Mouse (Mus musculus) myocyte (in vitro differentiated cells): Measurements from ENCODE around the gene Slc7a10. TPM values are rescaled to one million over a fixed set of nuclear protein-coding genes. Genes with fewer than 3 reads are reported as not detected.
A peak's percentile ranks its signal among the peaks of the same experiment; 100 is the strongest.

ENCODE experiments used
- H3K27me3 ChIP-seq: one replicate; pipeline ENCODE4 v1.6.1; 2011; ENCODE audit not compliant: control insufficient read depth, insufficient read depth, insufficient read length
- H3K36me3 ChIP-seq: one replicate; pipeline ENCODE4 v1.6.1; 2011; ENCODE audit not compliant: control insufficient read depth, insufficient read depth
- H3K4me2 ChIP-seq: one replicate; pipeline ENCODE4 v1.6.1; 2011; ENCODE audit warnings: low read depth, control low read depth
- H3K4me3 ChIP-seq: one replicate; pipeline ENCODE4 v1.5.1; 2011; ENCODE audit warnings: mild to moderate bottlenecking, control low read depth, moderate library complexity
- H3K79me2 ChIP-seq: one replicate; pipeline ENCODE4 v1.6.1; 2011; ENCODE audit not compliant: control insufficient read depth, insufficient read depth
- H3ac ChIP-seq: one replicate; pipeline ENCODE4 v1.6.1; 2011; ENCODE audit not compliant: control insufficient read depth, insufficient read length
- CEBPB ChIP-seq: IDR thresholded peaks from 2 replicates; pipeline ENCODE4 v1.6.1; 2011; ENCODE audit warnings: mild to moderate bottlenecking, moderate library complexity; ENCODE audit not compliant: poor library complexity, insufficient read depth, severe bottlenecking
- E2F4 ChIP-seq: IDR thresholded peaks from one replicate; pipeline ENCODE4 v1.6.1; 2011; ENCODE audit warnings: mild to moderate bottlenecking, control low read depth, moderate library complexity; ENCODE audit not compliant: insufficient read depth
- MAX ChIP-seq: IDR thresholded peaks from one replicate; pipeline ENCODE4 v1.6.1; 2011; ENCODE audit warnings: low read depth, mild to moderate bottlenecking, control low read depth
- MYOD1 ChIP-seq, 3 experiments: IDR thresholded peaks; one replicate each; pipeline ENCODE4 v1.6.1; 2011; ENCODE audit warnings: control low read depth in 2 of 3, low read depth in 2 of 3, mild to moderate bottlenecking in 2 of 3, moderate library complexity in 1 of 3; ENCODE audit not compliant: insufficient read length in 2 of 3, control insufficient read depth in 1 of 3
- MYOG ChIP-seq, 3 experiments: IDR thresholded peaks; one replicate each; pipeline ENCODE4 v1.6.1; 2011; ENCODE audit warnings: control low read depth in 2 of 3, low read depth in 2 of 3, mild to moderate bottlenecking in 2 of 3; ENCODE audit not compliant: insufficient read length in 2 of 3, control insufficient read depth in 1 of 3, insufficient read depth in 1 of 3
- POLR2A ChIP-seq: IDR thresholded peaks from one replicate; pipeline ENCODE4 v1.6.1; 2011; ENCODE audit warnings: low read depth, mild to moderate bottlenecking, control low read depth, moderate library complexity; ENCODE audit not compliant: insufficient read length
- POLR2AphosphoS2 ChIP-seq: IDR thresholded peaks from one replicate; pipeline ENCODE4 v1.6.1; 2011; ENCODE audit warnings: low read depth, control low read depth; ENCODE audit not compliant: insufficient read length
- REST ChIP-seq: IDR thresholded peaks from one replicate; pipeline ENCODE4 v1.6.1; 2011; ENCODE audit warnings: mild to moderate bottlenecking, control low read depth, moderate library complexity; ENCODE audit not compliant: insufficient read depth, insufficient read length
- SRF ChIP-seq: IDR thresholded peaks from one replicate; pipeline ENCODE4 v1.6.1; 2011; ENCODE audit warnings: low read depth; ENCODE audit not compliant: control insufficient read depth, insufficient read length
- TCF12 ChIP-seq: IDR thresholded peaks from one replicate; pipeline ENCODE4 v1.6.1; 2011; ENCODE audit warnings: mild to moderate bottlenecking, control low read depth; ENCODE audit not compliant: poor library complexity, insufficient read depth, severe bottlenecking
- TCF3 ChIP-seq: IDR thresholded peaks from one replicate; pipeline ENCODE4 v1.6.1; 2011; ENCODE audit warnings: low read depth, control low read depth; ENCODE audit not compliant: insufficient read length
- USF1 ChIP-seq: IDR thresholded peaks from one replicate; pipeline ENCODE4 v1.6.1; 2011; ENCODE audit warnings: low read depth, mild to moderate bottlenecking, control low read depth, moderate library complexity
- polyA plus RNA-seq: library from polyadenylated mRNA; unstranded; fragments of >200 nt; fragmentation: generic; extraction: Trizol; gene quantifications from one replicate; pipeline ENCODE4 v1.2.1, GENCODE M21; 2012; ENCODE audit warnings: missing spikeins

Gene Slc7a10
- polyA plus RNA-seq = not detected

DNA sequence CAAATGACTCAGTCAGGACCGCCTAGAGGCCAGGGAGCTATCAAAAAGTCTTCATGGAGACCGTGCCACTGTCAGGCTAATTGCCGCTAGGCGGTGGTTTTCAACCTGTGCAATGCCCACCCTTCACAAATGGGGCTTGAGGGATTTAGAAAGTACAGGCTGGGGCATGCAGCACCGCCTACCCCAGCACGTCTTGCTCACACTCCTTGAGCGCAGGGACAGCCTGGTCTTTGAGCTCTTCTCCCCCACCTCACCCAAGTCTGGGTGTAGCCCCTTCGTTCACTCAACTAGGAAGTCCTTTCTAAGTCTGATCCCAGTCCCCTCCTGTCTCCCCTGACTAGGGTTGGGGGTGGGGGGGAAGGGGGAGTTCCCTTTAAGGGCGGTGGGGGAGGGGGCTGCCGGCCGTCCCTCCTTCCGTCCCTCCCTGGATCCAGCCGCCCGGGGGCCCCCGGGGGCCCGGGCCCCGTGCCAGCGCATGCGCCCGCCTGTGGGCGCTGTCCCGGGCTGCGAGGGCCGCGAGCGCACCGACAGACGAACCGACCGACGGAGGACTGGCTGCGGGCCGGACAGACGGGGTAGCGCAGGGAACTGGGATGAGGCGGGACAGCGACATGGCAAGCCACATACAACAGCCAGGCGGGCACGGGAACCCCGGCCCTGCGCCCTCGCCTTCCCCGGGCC is at the start of gene Slc7a10:
TSS of gene Slc7a10 (plus strand) at position 497 of the 681 bp plus-strand sequence.
- Histone ChIP-seq H3K27me3 (peaks cover 57% of the 10 kb centered on the region), H3K4me2 (no peak within 1 kb of the TSS), H3ac (no peak within 1 kb of the TSS), H3K79me2 (no peaks in the 10 kb centered on the region), H3K36me3 (no peaks in the 10 kb centered on the region), H3K4me3 (no peak within 1 kb of the TSS)
- no peak for TF ChIP-seq CEBPB
- no peak for TF ChIP-seq POLR2A
- no peak for TF ChIP-seq MYOG (IDR thresholded peaks at IDR 0.05; ENCODE audit: control insufficient read depth in 1 of 3, insufficient read depth in 1 of 3, insufficient read length in 2 of 3, low read depth in 2 of 3)
- TF ChIP-seq SRF = no peak
- no peak for TF ChIP-seq REST
- TF ChIP-seq USF1 = no peak
- no peak for TF ChIP-seq TCF12

DNA sequence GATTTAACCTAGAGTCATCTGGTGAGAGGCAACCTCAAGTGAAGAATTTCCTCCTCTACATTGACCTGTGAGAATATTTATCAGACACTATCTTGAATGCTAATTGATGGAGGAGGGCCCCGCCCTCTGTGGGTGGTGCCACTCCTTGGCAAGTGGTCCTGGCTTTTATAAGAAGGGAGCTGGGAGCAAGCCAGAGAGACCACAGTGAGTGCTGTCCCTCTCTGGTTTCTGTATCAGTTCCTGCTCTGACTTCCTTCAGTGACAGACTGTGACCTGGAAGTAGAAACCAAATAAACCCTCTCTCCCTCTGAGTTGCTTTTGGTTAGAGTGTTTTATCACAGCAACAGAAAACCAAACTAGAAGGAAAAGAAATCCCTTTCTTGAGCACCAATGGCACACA is 48.7 kb upstream of the Slc7a10 start:
- Histone ChIP-seq H3K36me3 (no peaks in the 10 kb centered on the region), H3ac (no peak overlapping the region), H3K4me3 (no peak overlapping the region), H3K27me3 (no peaks in the 10 kb centered on the region), H3K79me2 (no peaks in the 10 kb centered on the region), H3K4me2 (no peak overlapping the region)
- TF ChIP-seq MAX (no peak), MYOG (IDR thresholded peaks at IDR 0.05; ENCODE audit: control insufficient read depth in 1 of 3, insufficient read depth in 1 of 3, insufficient read length in 2 of 3, low read depth in 2 of 3) (no peak), TCF12 (no peak), MYOD1 (IDR thresholded peaks at IDR 0.05; ENCODE audit: control insufficient read depth in 1 of 3, insufficient read length in 2 of 3, low read depth in 2 of 3) (no peak), E2F4 (no peak), CEBPB (no peak), SRF (no peak), POLR2A (no peak), POLR2AphosphoS2 (no peak), REST (no peak), USF1 (no peak), TCF3 (no peak)

DNA sequence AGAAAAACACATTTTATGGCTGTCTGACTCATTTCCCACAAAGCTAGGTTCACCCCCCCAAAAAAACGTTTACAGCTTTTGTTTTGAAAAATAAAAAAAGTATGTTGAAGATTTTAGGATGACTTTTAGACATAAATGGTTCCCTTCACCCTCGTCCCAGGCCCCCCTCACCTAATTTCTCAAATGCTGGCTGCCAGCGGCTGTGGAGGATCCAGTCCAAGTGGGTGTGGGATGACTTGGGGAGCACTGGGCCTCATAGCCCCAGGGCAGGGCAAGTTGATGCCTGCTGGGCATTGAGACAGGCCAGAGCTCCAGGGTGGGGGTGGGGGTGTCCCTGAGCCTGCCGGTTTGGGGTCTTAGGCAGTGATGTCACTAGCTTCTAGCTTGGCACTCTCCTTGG is 47.7 kb upstream of the Slc7a10 start:
- Histone ChIP-seq H3K4me3 (no peak overlapping the region), H3K4me2 (peak overlapping the region; percentile 54), H3K79me2 (no peaks in the 10 kb centered on the region), H3K27me3 (no peaks in the 10 kb centered on the region), H3K36me3 (no peaks in the 10 kb centered on the region), H3ac (no peak overlapping the region)
- TF ChIP-seq SRF (no peak), TCF3 (no peak), MYOD1 (IDR thresholded peaks at IDR 0.05; ENCODE audit: control insufficient read depth in 1 of 3, insufficient read length in 2 of 3, low read depth in 2 of 3) (no peak), CEBPB (no peak), USF1 (no peak), E2F4 (no peak), POLR2AphosphoS2 (no peak), TCF12 (no peak), MAX (no peak), MYOG (IDR thresholded peaks at IDR 0.05; ENCODE audit: control insufficient read depth in 1 of 3, insufficient read depth in 1 of 3, insufficient read length in 2 of 3, low read depth in 2 of 3) (no peak), REST (no peak), POLR2A (no peak)

DNA sequence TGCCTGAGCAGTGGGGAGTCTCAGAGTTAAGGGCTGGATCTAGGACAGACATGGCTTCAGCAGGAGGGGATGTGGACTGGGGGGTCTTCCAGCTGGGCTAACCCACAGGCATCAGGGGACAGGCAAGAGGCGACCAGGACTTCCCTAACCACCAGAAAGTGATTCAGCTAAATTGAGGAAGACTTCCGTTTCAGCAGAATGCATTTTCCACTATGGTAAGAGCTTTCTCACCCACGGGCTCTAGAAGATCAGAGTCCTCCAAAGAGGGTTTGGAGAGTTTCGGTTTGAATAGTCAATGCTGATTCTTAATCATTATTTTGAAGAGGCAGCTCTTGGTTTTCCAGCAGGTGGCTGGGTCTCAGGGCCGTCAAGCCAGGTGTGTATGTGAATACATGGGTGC is 46.3 kb upstream of the Slc7a10 start:
- H3ac ChIP-seq = no peak overlapping the region
- TF ChIP-seq SRF (no peak), POLR2AphosphoS2 (no peak), TCF12 (no peak), MAX (no peak), MYOG (IDR thresholded peaks at IDR 0.05; ENCODE audit: control insufficient read depth in 1 of 3, insufficient read depth in 1 of 3, insufficient read length in 2 of 3, low read depth in 2 of 3) (no peak)
- H3K4me3 ChIP-seq = no peak overlapping the region
- H3K79me2 ChIP-seq = no peaks in the 10 kb centered on the region
- no peaks in the 10 kb centered on the region for H3K27me3 ChIP-seq
- no peaks in the 10 kb centered on the region for H3K36me3 ChIP-seq
- no peak overlapping the region for H3K4me2 ChIP-seq

DNA sequence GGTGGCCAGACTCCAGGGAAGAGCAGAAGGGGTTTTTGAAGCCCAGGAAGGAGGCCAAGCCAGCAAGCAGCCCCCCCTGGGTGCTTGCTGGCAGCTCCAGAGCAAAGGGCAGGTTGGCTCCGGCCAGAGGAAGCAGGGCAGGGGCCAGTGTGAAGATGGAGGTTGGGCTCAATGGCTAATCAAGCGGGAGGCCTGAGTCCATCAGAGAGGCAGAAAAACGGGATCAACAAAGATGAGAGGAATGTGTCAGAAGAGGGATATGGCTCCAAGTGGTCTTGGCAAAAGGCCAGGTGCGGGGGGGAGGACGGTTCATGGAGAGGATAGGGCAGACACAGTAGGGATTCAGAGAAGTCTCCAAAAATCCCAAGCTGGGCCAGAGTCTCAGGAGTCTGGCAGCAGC is 44.7 kb upstream of the Slc7a10 start:
- Histone ChIP-seq H3K36me3 (no peaks in the 10 kb centered on the region), H3K27me3 (no peaks in the 10 kb centered on the region)

More for the DNA sequence above, 44.7 kb upstream of the Slc7a10 start:
- TF ChIP-seq POLR2A (no peak), TCF12 (no peak), TCF3 (no peak), SRF (no peak), MAX (no peak), E2F4 (no peak), CEBPB (no peak)
- H3K79me2 ChIP-seq = no peaks in the 10 kb centered on the region
- no peak overlapping the region for H3ac ChIP-seq
- no peak overlapping the region for H3K4me3 ChIP-seq
- no peak overlapping the region for H3K4me2 ChIP-seq
